Mouse (Mus musculus) liver, adult 2 months (tissue): ENCODE results near the gene H2-DMb1. TPM values are rescaled to one million over a fixed set of nuclear protein-coding genes. Genes with fewer than 3 reads are reported as not detected.

ENCODE experiments used
- DNase-seq: peaks from one replicate; pipeline ENCODE4 v3.0.0-alpha.2; 2011; ENCODE audit warnings: low read depth, low spot score; ENCODE audit errors: extremely low read depth
- H3K27ac ChIP-seq: fragments of 200-500 bp; replicated peaks from 2 replicates; pipeline ENCODE4 v1.5.1; 2012; ENCODE audit warnings: low read depth, mild to moderate bottlenecking, control low read depth, inconsistent platforms, low read length; ENCODE audit not compliant: insufficient read depth
- H3K27me3 ChIP-seq: fragments of 200-500 bp; 2 replicates; pipeline ENCODE4 v1.6.1; 2012; ENCODE audit warnings: mild to moderate bottlenecking, moderate library complexity, low read length, inconsistent platforms; ENCODE audit not compliant: control insufficient read depth, insufficient read depth
- H3K36me3 ChIP-seq: fragments of 200-500 bp; 2 replicates; pipeline ENCODE4 v1.6.1; 2012; ENCODE audit warnings: low read length, inconsistent platforms; ENCODE audit not compliant: control insufficient read depth, insufficient read depth
- H3K4me1 ChIP-seq: fragments of 200-500 bp; 2 replicates; pipeline ENCODE4 v1.6.1; 2011; ENCODE audit warnings: low read length; ENCODE audit not compliant: control insufficient read depth, insufficient read depth
- H3K4me3 ChIP-seq: fragments of 200-500 bp; 2 replicates; pipeline ENCODE4 v1.5.1; 2011; ENCODE audit warnings: low read depth, mild to moderate bottlenecking, control low read depth, low read length, moderate library complexity; ENCODE audit not compliant: insufficient read depth
- H3K79me2 ChIP-seq: fragments of 200-500 bp; 2 replicates; pipeline ENCODE4 v1.6.1; 2012; ENCODE audit warnings: inconsistent platforms, mild to moderate bottlenecking, low read length, moderate library complexity; ENCODE audit not compliant: control insufficient read depth, insufficient read depth
- H3K9ac ChIP-seq: fragments of 200-500 bp; 2 replicates; pipeline ENCODE4 v1.6.1; 2012; ENCODE audit warnings: low read depth, mild to moderate bottlenecking, control low read depth, inconsistent platforms, low read length
- CTCF ChIP-seq: fragments of 200-500 bp; IDR thresholded peaks from 2 replicates; pipeline ENCODE4 v1.5.1; 2011; ENCODE audit warnings: low read depth, low read length, control low read depth
- POLR2A ChIP-seq: fragments of 200-500 bp; IDR thresholded peaks from 2 replicates; pipeline ENCODE4 v1.6.1; 2011; ENCODE audit warnings: low read length, control low read depth; ENCODE audit not compliant: insufficient read depth; ENCODE audit errors: extremely low read depth
- WGBS: fragments of 180-500 bp; shearing (Covaris S2); methylation state at CpG from one replicate; pipeline ENCODE4 v1.1.7; 2018; 5-methylcytosine and 5-hydroxymethylcytosine counted together
- polyA plus RNA-seq: library from polyadenylated mRNA; depleted of rRNA; stranded (reverse); fragments of >200 nt; gene quantifications from 2 replicates; pipeline ENCODE4 v1.2.3, GENCODE M21; 2012
- total RNA-seq: library from RNA; depleted of rRNA; stranded (reverse); fragments of >200 nt; gene quantifications from 2 replicates; pipeline ENCODE4 v1.2.3, GENCODE M21; 2014

H2-DMb1 gene
- total and polyA plus RNA-seq, 2 experiments, result 4.2 to 14.5 TPM

- WGBS, result 6% methylated on average over 2 of the region's 2 CpGs
- DNase-seq, result no peak
- Histone ChIP-seq H3K9ac (peak overlapping the region; percentile 31; the same call in 1 of the 2 replicates), H3K79me2 (peaks cover 11% of the 10 kb centered on the region), H3K27me3 (no peaks in the 10 kb centered on the region), H3K4me1 (peaks cover 13% of the 10 kb centered on the region), H3K4me3 (no peak overlapping the region), H3K27ac (0 out of 2 replicates have a peak overlapping the region, but pooled peaks have one; percentile 14), H3K36me3 (peaks cover 5% of the 10 kb centered on the region)
- TF ChIP-seq CTCF (no peak), POLR2A (no peak)
Measured at GRCm38 (mm10) chr17:34123518-34123917, 29.4 kb upstream of the H2-DMb1 start.

DNA sequence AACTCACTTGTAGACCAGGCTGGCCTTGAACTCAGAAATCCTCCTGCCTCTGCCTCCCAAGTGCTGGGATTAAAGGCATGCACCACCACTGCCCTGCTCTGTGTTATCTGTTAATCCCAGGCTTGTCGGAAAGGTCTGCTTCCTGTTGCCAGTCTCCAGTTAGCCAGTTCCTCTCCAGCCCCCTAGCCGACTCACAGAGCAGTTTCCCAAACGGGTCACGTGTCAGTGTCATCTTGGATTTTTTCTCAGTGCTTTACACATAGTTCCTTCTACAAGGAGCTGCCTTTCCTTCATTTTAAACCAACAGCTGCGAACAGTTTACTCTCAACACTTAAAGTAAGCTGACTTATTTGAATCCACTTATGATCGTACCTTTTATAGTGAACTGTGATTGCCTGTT, 28.2 kb upstream of the H2-DMb1 start:
- H3K79me2 ChIP-seq, result peaks cover 5% of the 10 kb centered on the region; the same call in 1 of the 2 replicates
- no peak overlapping the region for H3K4me3 ChIP-seq
- WGBS, result 74% methylated on average over 6 of the region's 6 CpGs
- H3K27me3 ChIP-seq, result no peaks in the 10 kb centered on the region
- H3K9ac ChIP-seq, result no peak overlapping the region
- no peak for TF ChIP-seq POLR2A
- H3K36me3 ChIP-seq, result no peaks in the 10 kb centered on the region
- peaks cover 13% of the 10 kb centered on the region for H3K4me1 ChIP-seq
- DNase-seq, result no peak
- H3K27ac ChIP-seq, result no peak overlapping the region

GRCm38 (mm10) chr17:34126826-34127420, 25.9 kb upstream of the H2-DMb1 start:
- Histone ChIP-seq H3K27me3 (no peaks in the 10 kb centered on the region), H3K9ac (no peak overlapping the region), H3K27ac (no peak overlapping the region), H3K79me2 (peaks cover 4% of the 10 kb centered on the region; the same call in 1 of the 2 replicates), H3K36me3 (no peaks in the 10 kb centered on the region), H3K4me1 (peaks cover 13% of the 10 kb centered on the region), H3K4me3 (no peak overlapping the region)
- WGBS, result 66% methylated on average over 9 of the region's 9 CpGs
- TF ChIP-seq CTCF (no peak), POLR2A (no peak)
- no peak for DNase-seq

- H3K27me3 ChIP-seq, result no peaks in the 10 kb centered on the region
- peaks cover 2% of the 10 kb centered on the region; the same call in 1 of the 2 replicates for H3K79me2 ChIP-seq
- H3K9ac ChIP-seq, result no peak overlapping the region
- no peak overlapping the region for H3K27ac ChIP-seq
- peak; percentile 75 for DNase-seq
- 17% methylated on average over 6 of the region's 6 CpGs for WGBS
- peaks cover 13% of the 10 kb centered on the region for H3K4me1 ChIP-seq
- 0 out of 2 replicates have a peak, but pooled peaks have one; percentile 32 for TF ChIP-seq POLR2A
- no peak for TF ChIP-seq CTCF
- H3K36me3 ChIP-seq, result no peaks in the 10 kb centered on the region
- no peak overlapping the region for H3K4me3 ChIP-seq
Measured at GRCm38 (mm10) chr17:34127475-34127874, 25.4 kb upstream of the H2-DMb1 start.

- DNase-seq, result no peak
- no peak; the same call in 1 of the 2 replicates for TF ChIP-seq CTCF
- TF ChIP-seq POLR2A, result no peak
- Histone ChIP-seq H3K36me3 (no peaks in the 10 kb centered on the region), H3K4me1 (peaks cover 13% of the 10 kb centered on the region), H3K9ac (no peak overlapping the region), H3K4me3 (no peak overlapping the region), H3K27ac (no peak overlapping the region), H3K27me3 (no peaks in the 10 kb centered on the region), H3K79me2 (no peaks in the 10 kb centered on the region)
- 48% methylated on average over 13 of the region's 13 CpGs for WGBS
Measured at GRCm38 (mm10) chr17:34128264-34128937, 24.5 kb upstream of the H2-DMb1 start.
